Mouse (Mus musculus) neutrophil, adult 59 days (primary cell): Measurements from ENCODE around the gene Zfp799. TPM values are rescaled to one million over a fixed set of nuclear protein-coding genes. Genes with fewer than 3 reads are reported as not detected.

ENCODE experiments used
- total RNA-seq, 2 experiments: library from RNA; stranded (reverse); gene quantifications; 1 replicate in 1 of 2; 2 replicates in 1 of 2; pipeline ENCODE4 v1.2.4; 2023

The Zfp799 gene
- total RNA-seq, result 1 to 10 TPM; 1.8 to 3.5 TPM

DNA sequence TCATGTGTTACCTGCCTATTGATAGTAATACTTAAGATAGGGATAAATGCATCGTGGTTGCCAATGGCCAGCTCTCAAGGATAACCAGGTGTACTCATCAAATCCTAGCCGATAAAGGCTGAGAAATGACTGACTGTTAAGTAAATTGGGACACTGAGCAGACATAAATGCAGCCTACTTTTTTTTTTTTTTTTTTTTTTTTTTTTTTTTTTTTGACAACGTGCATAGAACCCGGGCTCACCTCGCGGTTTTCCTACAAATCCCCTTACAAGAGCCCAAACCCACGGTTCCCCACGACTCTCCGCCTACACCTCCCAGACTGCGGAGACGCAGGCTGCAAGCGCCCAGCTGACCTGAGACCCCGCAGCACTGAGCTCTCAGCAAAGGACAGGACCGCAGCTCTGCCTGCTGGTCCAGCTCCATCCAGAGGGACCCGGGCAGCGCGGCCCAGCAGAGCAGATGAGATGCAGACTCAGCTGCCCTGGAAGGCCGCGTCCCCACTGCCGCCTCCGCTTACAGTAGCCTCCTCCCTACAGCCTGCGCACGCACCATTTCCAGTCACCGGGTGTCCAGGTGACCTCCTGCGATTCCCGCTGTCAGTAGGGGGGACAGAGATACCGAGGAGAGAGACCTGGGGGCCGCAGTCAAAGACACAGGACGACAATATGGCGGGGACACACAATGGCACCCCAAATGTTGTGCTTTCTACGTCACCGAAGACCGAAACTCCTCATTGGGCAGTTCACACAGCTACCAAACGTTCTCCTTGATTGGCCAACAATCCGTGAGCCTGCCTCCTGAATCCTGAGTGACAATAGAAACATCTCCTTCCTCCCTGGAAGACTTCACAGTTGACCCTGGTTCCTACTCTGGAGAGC lies at the start of gene Zfp799:
TSS of gene Zfp799 (minus strand) at position 722 of the 878 bp plus-strand sequence.

DNA sequence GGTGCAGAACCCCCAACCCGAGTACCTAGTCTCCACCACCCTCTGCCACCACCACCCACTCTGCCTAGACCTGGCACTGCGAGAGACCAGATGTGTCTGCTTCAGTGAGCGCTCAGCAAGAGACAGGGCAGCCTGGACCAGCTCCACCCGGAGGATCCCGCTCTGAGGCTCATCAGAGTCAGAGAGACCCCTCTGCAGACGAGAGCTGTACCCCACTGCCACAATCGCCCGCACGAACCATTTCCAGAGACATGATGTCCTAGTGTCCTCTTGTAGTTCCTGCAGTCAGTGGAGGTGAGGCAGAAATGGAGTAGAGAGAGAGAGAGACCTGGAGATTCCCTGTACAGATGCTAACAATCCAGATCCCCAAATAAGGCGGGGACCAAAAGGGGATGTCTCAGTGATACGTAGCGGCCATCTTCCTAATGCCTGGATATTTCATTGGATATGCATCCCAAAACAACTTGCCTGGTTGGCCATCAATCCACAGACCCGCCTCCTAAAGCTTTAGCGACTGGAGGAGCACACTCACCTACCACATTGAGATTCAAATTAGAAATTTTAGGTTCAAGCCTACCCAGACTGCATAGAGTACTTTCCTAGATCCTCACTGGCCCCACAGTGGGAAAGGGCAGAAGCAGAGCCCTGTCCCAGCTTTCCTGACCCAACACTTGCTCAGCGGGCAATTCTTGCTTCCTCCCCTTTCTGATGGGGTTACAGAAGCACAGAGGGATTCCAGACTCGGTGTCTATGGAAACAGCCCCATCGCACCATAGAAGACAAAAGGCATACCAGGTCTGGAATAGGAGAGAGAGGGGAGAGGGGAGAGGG lies 20.3 kb downstream of the Zfp799 start, which contains the start of gene Zfp811:
TSS of gene Zfp811 (minus strand) at position 388 of the 831 bp plus-strand sequence.

DNA sequence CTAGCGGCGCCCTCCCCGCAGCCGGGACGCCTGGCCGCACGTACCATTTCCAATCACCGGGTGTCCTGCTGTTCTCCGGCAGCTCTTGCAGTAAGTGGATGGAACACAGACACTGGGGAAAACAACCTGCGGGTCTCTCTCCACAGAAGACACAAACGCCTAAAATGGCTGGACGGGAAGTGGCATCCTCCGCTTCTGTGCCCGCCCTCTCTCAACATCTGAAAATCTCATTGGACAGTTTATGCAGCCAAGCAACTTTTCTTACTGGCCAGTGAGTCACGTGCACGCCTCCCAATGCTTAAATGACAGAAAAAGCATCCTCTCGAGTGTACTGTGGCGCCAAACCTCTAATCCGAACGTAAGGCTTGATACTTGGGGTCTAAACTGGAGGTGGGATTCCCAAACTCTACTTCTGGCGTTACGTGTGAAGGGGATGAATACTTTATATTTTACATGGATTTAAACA lies 41.9 kb downstream of the Zfp799 start, which contains the start of gene Zfp871:
TSS of gene Zfp871 (minus strand) at position 194 of the 466 bp plus-strand sequence.

Other genes with a start within 250 kb of the Zfp799 start
- gene Cyp4f37, start 209.0 kb downstream of the Zfp799 start, total RNA-seq, result under 1 TPM; 0.82 to 0.97 TPM
- gene Cyp4f40, start 171.4 kb downstream of the Zfp799 start, total RNA-seq, result not detected
- not detected for gene Cyp4f15, start 144.6 kb downstream of the Zfp799 start, total RNA-seq
- 10 to 100 TPM; 45.7 to 58.2 TPM for gene Zfp871, start 42.0 kb downstream of the Zfp799 start, total RNA-seq
- gene Zfp811, start 20.3 kb downstream of the Zfp799 start, total RNA-seq, result not detected
- gene Zfp870, start 61.4 kb upstream of the Zfp799 start, total RNA-seq, result 1 to 10 TPM in 1 of 2 experiments, under 1 TPM in 1; 0.82 to 1.1 TPM
- not detected for gene Cyp4f14, start 87.1 kb upstream of the Zfp799 start, total RNA-seq
- 10 to 100 TPM; 75.3 to 82.0 TPM for gene Cyp4f13, start 117.1 kb upstream of the Zfp799 start, total RNA-seq
- gene Zfp472, start 135.6 kb upstream of the Zfp799 start, total RNA-seq, result 1 to 10 TPM; 6.0 to 8.0 TPM
- gene Zfp952, start 162.9 kb upstream of the Zfp799 start, total RNA-seq, result 1 to 10 TPM; 4.2 to 4.4 TPM
- gene Zfp763, start 203.1 kb upstream of the Zfp799 start, total RNA-seq, result 1 to 10 TPM in 1 of 2 experiments, under 1 TPM in 1; 0.84 to 1.5 TPM
- gene 4921501E09Rik, start 237.8 kb upstream of the Zfp799 start, total RNA-seq, result not detected